Mouse (Mus musculus): ENCODE data around the gene Ptpro. TPM values are rescaled to one million over a fixed set of nuclear protein-coding genes. Genes with fewer than 3 reads are reported as not detected.

Ptpro gene
- polyA plus RNA-seq, 1 experiment from 2014 or later, result 41.7 TPM

DNA sequence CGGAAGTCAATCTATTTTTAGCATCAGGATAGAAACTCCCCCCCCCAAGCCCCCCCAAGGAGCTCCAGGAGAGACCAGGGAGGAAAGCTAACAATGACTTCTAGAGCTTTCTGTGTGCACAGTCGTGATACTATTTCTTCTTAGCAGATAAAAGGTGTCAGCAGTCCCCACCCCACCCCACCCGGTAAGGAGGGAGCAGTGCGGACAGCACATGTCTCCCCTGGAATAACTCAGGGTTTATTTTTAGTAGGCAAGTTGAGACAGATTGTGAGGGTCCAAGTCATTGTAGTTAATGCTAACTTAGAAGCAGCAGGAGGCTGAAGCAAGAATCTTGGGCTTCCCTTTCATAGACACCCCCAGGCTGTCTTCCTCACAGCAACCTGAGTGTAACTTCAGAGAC is 63.1 kb downstream of the Ptpro start:
- Histone ChIP-seq H3K9me3 (replicated peaks; ENCODE audit: control insufficient read depth, low read length) (no peaks in the 10 kb centered on the region), H3K4me3 (ENCODE audit: low read depth, low read length) (no peak overlapping the region), H3K27me3 (replicated peaks; ENCODE audit: control insufficient read depth, insufficient read depth, low read length) (no peaks in the 10 kb centered on the region), H3K27ac (ENCODE audit: low read depth, low read length) (no peak overlapping the region), H3K4me1 (ENCODE audit: control insufficient read depth, insufficient read depth, low read length) (no peaks in the 10 kb centered on the region), H3K9ac (ENCODE audit: low read length) (no peak overlapping the region), H3K4me2 (ENCODE audit: low read length) (no peak overlapping the region), H3K36me3 (ENCODE audit: control insufficient read depth, insufficient read depth, low read length) (no peaks in the 10 kb centered on the region)
- 72% methylated on average over 4 of the region's 4 CpGs for WGBS
- DNase-seq (ENCODE audit: low spot score) (no peak), ATAC-seq (no peak)

DNA sequence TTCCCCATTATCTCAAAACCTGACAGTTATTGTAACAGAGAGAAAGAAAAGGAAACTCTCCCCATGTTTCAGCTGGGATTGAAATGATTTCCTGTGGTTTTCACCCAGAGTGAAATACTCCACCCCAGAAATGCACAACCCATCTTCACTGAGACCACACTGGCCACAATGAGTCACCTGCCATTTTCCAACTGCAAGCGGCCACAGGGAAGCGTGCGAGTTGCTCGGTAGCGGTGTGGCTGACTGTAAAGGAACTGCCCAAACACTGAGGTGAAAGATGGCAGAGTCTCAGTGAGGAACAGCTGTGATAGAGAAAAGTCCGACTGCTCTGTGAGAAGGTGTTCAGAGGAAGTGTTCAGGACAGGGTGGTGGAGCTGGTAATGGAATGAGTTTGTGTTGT is 64.2 kb downstream of the Ptpro start:
- ATAC-seq (no peak), DNase-seq (ENCODE audit: low spot score) (no peak)
- WGBS, result 89% methylated on average over 6 of the region's 6 CpGs

DNA sequence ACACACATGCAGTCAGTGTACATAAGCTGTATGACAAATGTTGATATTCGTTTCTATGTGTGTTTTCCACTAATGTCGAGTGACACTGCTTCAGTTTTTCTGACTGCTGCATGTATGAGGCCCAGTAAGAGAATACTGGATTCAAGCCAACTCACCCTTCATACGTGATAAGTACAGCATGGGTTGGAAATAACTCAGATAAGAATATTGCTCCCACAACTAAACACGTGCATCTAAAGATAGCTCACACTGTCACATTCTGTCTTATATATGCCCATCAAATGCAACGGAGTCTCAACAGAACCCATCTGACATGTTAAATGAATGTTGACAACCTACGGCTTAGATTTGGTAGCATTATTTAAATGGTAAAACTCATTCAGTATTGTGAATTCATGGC is 65.4 kb downstream of the Ptpro start:
- peak; percentile 40 for DNase-seq (ENCODE audit: low spot score)
- peak; percentile 38; the same call in 1 of the 2 replicates for ATAC-seq
- H3K36me3 ChIP-seq (ENCODE audit: control insufficient read depth, insufficient read depth, low read length), result no peaks in the 10 kb centered on the region
- WGBS, result 82% methylated on average over 6 of the region's 6 CpGs
- H3K4me1 ChIP-seq (ENCODE audit: control insufficient read depth, insufficient read depth, low read length), result no peaks in the 10 kb centered on the region
- no peak overlapping the region for H3K9ac ChIP-seq (ENCODE audit: low read length)
- no peak overlapping the region for H3K27ac ChIP-seq (ENCODE audit: low read depth, low read length)
- H3K27me3 ChIP-seq (replicated peaks; ENCODE audit: control insufficient read depth, insufficient read depth, low read length), result no peaks in the 10 kb centered on the region
- no peak overlapping the region for H3K4me3 ChIP-seq (ENCODE audit: low read depth, low read length)
- H3K9me3 ChIP-seq (replicated peaks; ENCODE audit: control insufficient read depth, low read length), result no peaks in the 10 kb centered on the region
- no peak overlapping the region for H3K4me2 ChIP-seq (ENCODE audit: low read length)

More for the DNA sequence above, 64.2 kb downstream of the Ptpro start:
- Histone ChIP-seq H3K4me1 (ENCODE audit: control insufficient read depth, insufficient read depth, low read length) (no peaks in the 10 kb centered on the region), H3K36me3 (ENCODE audit: control insufficient read depth, insufficient read depth, low read length) (no peaks in the 10 kb centered on the region), H3K27me3 (replicated peaks; ENCODE audit: control insufficient read depth, insufficient read depth, low read length) (no peaks in the 10 kb centered on the region), H3K9me3 (replicated peaks; ENCODE audit: control insufficient read depth, low read length) (no peaks in the 10 kb centered on the region), H3K9ac (ENCODE audit: low read length) (no peak overlapping the region), H3K4me3 (ENCODE audit: low read depth, low read length) (no peak overlapping the region), H3K4me2 (ENCODE audit: low read length) (no peak overlapping the region), H3K27ac (ENCODE audit: low read depth, low read length) (no peak overlapping the region)

DNA sequence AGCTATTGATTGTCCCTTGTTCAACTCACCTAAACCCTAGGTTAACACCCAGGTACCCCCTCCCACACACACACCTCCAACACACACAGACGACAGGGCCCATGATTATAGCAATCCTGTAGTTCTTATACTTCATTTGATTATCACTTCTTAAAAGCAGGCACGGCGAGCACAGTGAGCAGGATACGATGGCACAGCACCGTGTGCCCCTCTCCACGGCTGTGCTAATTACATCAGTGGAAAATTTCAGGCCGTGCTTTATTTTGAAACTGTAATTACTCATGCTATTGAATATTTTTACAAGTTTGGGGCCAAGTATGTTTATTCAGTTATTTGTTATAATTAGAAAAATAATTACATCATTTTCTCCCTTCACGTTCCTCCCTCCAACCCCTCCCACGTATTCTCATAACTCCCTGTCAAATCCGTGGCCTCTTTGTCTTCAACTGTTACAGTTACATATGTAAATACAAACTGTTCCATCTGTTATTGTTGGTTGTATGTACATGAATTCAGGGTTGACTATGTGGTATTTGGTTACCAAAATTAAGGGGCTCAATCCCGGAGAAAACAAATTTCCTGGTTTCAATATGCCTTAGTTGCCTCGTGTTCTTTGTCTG is 66.2 kb downstream of the Ptpro start:
- no peaks in the 10 kb centered on the region for H3K9me3 ChIP-seq (replicated peaks; ENCODE audit: control insufficient read depth, low read length)
- no peaks in the 10 kb centered on the region for H3K4me1 ChIP-seq (ENCODE audit: control insufficient read depth, insufficient read depth, low read length)
- no peak overlapping the region for H3K4me2 ChIP-seq (ENCODE audit: low read length)
- no peak overlapping the region for H3K4me3 ChIP-seq (ENCODE audit: low read depth, low read length)
- WGBS, result 77% methylated on average over 12 of the region's 12 CpGs
- H3K9ac ChIP-seq (ENCODE audit: low read length), result no peak overlapping the region
- H3K27me3 ChIP-seq (replicated peaks; ENCODE audit: control insufficient read depth, insufficient read depth, low read length), result no peaks in the 10 kb centered on the region
- ATAC-seq (peak; percentile 55; the same call in 1 of the 2 replicates), DNase-seq (ENCODE audit: low spot score) (peak; percentile 57)
- H3K36me3 ChIP-seq (ENCODE audit: control insufficient read depth, insufficient read depth, low read length), result no peaks in the 10 kb centered on the region
- no peak overlapping the region for H3K27ac ChIP-seq (ENCODE audit: low read depth, low read length)

DNA sequence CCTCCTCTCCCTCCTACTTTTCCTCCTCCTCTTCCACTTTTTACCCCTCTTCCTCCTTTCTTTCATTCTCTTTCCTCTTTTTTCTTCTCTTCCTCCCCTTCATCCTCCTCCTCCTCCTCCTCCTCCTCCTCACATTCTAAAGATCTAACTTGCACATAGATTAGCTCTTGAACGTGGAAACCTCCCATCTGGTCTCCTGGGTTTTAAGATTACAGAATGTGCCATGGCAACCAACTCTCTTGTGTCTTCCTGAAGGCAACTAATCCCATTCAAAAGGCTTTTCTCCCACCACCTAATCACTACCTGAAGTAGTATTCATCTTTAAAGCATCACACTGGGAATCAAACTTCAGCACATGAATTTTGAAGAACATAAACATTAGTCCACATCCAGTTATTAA is 67.5 kb downstream of the Ptpro start:
- WGBS, result 9% methylated on average over 1 of the region's 1 CpGs
- Histone ChIP-seq H3K27ac (ENCODE audit: low read depth, low read length) (no peak overlapping the region), H3K4me2 (ENCODE audit: low read length) (no peak overlapping the region), H3K9me3 (replicated peaks; ENCODE audit: control insufficient read depth, low read length) (no peaks in the 10 kb centered on the region), H3K9ac (ENCODE audit: low read length) (no peak overlapping the region), H3K27me3 (replicated peaks; ENCODE audit: control insufficient read depth, insufficient read depth, low read length) (no peaks in the 10 kb centered on the region), H3K4me1 (ENCODE audit: control insufficient read depth, insufficient read depth, low read length) (no peaks in the 10 kb centered on the region), H3K4me3 (ENCODE audit: low read depth, low read length) (no peak overlapping the region), H3K36me3 (ENCODE audit: control insufficient read depth, insufficient read depth, low read length) (no peaks in the 10 kb centered on the region)
- DNase-seq (ENCODE audit: low spot score) (no peak), ATAC-seq (no peak)

DNA sequence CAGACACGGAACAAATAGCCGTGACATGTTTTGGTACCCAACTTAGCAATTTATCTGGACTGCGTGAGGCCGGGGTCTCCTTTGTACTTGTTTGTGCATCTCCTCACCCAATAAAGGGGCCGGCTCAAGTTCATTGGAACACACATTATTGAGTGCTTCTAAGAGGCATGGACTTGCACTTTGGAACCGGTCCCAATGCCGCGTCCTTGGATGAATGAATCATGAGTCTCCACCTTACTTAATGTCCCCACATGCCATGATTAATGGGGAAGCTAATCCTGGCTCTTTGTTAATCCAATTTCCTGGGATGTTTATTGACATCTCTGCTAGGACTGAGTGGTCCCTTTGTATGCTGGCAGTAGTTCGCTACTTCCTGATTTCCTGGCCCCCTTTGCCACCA is 75.6 kb downstream of the Ptpro start:
- Histone ChIP-seq H3K4me2 (ENCODE audit: low read length) (no peak overlapping the region), H3K9ac (ENCODE audit: low read length) (no peak overlapping the region), H3K9me3 (replicated peaks; ENCODE audit: control insufficient read depth, low read length) (no peaks in the 10 kb centered on the region; the same call in 1 of the 2 replicates), H3K36me3 (ENCODE audit: control insufficient read depth, insufficient read depth, low read length) (no peaks in the 10 kb centered on the region), H3K27ac (ENCODE audit: low read depth, low read length) (no peak overlapping the region), H3K27me3 (replicated peaks; ENCODE audit: control insufficient read depth, insufficient read depth, low read length) (no peaks in the 10 kb centered on the region), H3K4me3 (ENCODE audit: low read depth, low read length) (no peak overlapping the region), H3K4me1 (ENCODE audit: control insufficient read depth, insufficient read depth, low read length) (no peaks in the 10 kb centered on the region; the same call in 1 of the 2 replicates)
- ATAC-seq (peak; percentile 57; the same call in 1 of the 2 replicates), DNase-seq (ENCODE audit: low spot score) (peak; percentile 62)
- 14% methylated on average over 9 of the region's 9 CpGs for WGBS

DNA sequence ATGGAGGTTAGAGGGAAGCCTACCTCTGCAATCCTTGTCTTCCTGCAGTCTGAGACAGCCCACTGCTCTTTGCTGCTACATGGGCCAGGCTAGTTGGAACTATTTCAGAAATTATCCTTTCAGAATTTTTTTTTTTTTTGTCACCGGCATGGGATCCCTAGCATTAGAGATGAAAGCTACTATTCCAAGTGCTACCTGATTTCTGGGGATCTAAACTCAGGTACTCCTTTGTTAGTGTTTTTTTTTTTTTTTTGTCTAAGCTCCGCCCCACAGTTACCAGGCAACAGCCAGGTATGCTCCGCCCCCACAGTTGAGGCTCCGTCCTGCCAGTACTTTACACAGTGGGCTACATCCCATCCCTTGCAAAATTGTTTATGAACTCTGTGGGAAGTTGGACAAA is 76.1 kb downstream of the Ptpro start:
- Histone ChIP-seq H3K4me3 (ENCODE audit: low read depth, low read length) (no peak overlapping the region), H3K4me1 (ENCODE audit: control insufficient read depth, insufficient read depth, low read length) (no peaks in the 10 kb centered on the region; the same call in 1 of the 2 replicates), H3K4me2 (ENCODE audit: low read length) (no peak overlapping the region), H3K27me3 (replicated peaks; ENCODE audit: control insufficient read depth, insufficient read depth, low read length) (no peaks in the 10 kb centered on the region), H3K9me3 (replicated peaks; ENCODE audit: control insufficient read depth, low read length) (no peaks in the 10 kb centered on the region; the same call in 1 of the 2 replicates), H3K9ac (ENCODE audit: low read length) (no peak overlapping the region), H3K36me3 (ENCODE audit: control insufficient read depth, insufficient read depth, low read length) (no peaks in the 10 kb centered on the region), H3K27ac (ENCODE audit: low read depth, low read length) (no peak overlapping the region)
- DNase-seq (ENCODE audit: low spot score) (no peak), ATAC-seq (no peak; the same call in 1 of the 2 replicates)
- 65% methylated on average over 4 of the region's 4 CpGs for WGBS

DNA sequence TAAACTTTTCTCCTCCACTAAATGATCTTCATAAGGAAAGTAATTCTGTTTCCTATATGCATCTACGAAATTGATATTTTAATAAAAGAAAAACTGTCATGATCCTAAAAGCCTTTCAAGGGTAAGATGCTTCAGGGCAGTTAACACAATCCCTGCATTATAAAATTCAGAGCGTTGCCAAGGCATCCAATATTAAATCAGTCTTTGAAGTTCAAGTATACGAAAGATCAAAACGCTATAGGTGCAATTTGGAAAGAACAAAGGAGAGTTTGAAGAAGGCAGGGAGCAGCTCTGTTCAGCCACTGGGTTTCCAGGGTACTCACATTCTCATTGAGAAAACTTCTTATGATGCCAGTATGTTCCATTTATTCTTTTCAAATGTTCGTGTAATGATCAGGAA is 78.7 kb downstream of the Ptpro start:
- Histone ChIP-seq H3K9me3 (replicated peaks; ENCODE audit: control insufficient read depth, low read length) (no peaks in the 10 kb centered on the region; the same call in 1 of the 2 replicates), H3K27me3 (replicated peaks; ENCODE audit: control insufficient read depth, insufficient read depth, low read length) (no peaks in the 10 kb centered on the region), H3K4me1 (ENCODE audit: control insufficient read depth, insufficient read depth, low read length) (no peaks in the 10 kb centered on the region; the same call in 1 of the 2 replicates), H3K4me2 (ENCODE audit: low read length) (no peak overlapping the region), H3K36me3 (ENCODE audit: control insufficient read depth, insufficient read depth, low read length) (no peaks in the 10 kb centered on the region), H3K27ac (ENCODE audit: low read depth, low read length) (no peak overlapping the region), H3K9ac (ENCODE audit: low read length) (no peak overlapping the region), H3K4me3 (ENCODE audit: low read depth, low read length) (no peak overlapping the region)
- DNase-seq (ENCODE audit: low spot score) (no peak), ATAC-seq (no peak)
- WGBS, result 47% methylated on average over 5 of the region's 5 CpGs

DNA sequence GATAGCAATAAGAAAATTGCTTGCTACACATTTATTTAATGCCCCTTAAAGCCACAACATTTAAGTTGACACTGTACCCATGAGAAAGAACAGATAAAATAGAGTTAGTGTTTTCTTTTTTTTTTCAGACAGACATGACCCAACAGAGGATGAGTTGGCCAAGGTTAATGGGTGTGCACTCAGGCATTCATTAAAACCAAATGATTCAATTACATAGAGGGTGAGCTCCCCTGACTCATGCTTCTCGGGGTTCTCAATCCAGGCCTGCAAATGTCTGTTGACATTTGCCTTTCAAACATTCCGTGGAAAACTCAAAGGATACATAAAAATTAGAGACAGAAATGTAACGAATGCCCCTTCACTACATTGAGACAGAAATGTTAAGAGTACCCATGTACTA is 79.7 kb downstream of the Ptpro start:
- Histone ChIP-seq H3K27ac (ENCODE audit: low read depth, low read length) (no peak overlapping the region), H3K27me3 (replicated peaks; ENCODE audit: control insufficient read depth, insufficient read depth, low read length) (no peaks in the 10 kb centered on the region), H3K9ac (ENCODE audit: low read length) (no peak overlapping the region), H3K9me3 (replicated peaks; ENCODE audit: control insufficient read depth, low read length) (no peaks in the 10 kb centered on the region; the same call in 1 of the 2 replicates), H3K4me1 (ENCODE audit: control insufficient read depth, insufficient read depth, low read length) (no peaks in the 10 kb centered on the region; the same call in 1 of the 2 replicates), H3K4me2 (ENCODE audit: low read length) (no peak overlapping the region), H3K36me3 (ENCODE audit: control insufficient read depth, insufficient read depth, low read length) (no peaks in the 10 kb centered on the region), H3K4me3 (ENCODE audit: low read depth, low read length) (no peak overlapping the region)
- DNase-seq (ENCODE audit: low spot score) (no peak), ATAC-seq (no peak)
- 88% methylated on average over 3 of the region's 3 CpGs for WGBS
